Mouse (Mus musculus) spleen, postnatal 14 days (tissue): Measurements from ENCODE around the gene Dusp28.

Source experiments
- DNase-seq, 2 experiments: peaks; one replicate each; pipeline ENCODE4 v3.0.0; 2021 to 2022; ENCODE audit warnings: low spot score in 2 of 2

The Dusp28 gene

GRCm38 (mm10) chr1:92937797-92938196 lies 31.0 kb downstream of the Dusp28 start:
- DNase-seq = no peak

DNA sequence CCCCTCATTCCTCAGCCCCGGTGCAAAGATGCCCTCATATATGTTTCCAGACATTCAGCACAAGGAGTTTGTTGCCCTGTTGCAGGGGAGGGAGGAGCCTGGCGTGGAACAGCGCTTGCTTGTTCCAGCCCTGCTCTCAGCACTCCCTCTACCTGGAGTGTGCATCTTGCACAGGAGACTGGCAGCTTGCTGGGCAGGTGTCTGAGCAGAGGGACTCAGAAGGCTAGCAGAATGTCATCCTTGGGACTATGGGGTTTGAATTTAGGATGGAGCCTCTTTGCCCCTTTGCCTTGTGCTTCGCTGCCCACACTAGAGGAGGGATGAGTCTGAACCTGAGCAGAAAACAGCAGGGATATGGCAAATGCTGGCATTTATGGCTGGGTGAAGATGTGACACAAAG lies 33.0 kb downstream of the Dusp28 start:
- no peak for DNase-seq

GRCm38 (mm10) chr1:92943219-92943989 lies 36.6 kb downstream of the Dusp28 start:
- no peak for DNase-seq

DNA sequence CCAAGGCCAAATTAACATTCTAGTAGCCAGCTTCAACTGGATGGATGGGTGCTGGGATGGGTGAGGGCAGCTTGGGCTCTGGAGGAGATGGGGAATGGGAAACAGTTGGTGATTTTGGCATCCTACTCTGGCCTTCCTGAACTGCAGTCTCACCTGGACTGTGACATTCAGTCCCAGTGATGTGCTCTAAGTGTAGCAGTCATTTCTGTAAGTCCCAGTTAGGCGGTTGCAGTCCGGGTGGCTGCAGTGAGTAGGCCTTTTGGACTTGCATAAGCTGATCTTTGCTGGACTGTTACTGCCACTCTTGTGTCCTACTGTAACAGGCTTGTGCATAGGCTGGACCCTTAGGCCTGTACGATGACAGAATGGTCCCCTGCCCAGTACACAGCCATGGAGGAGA lies 41.2 kb downstream of the Dusp28 start:
- no peak for DNase-seq

- no peak for DNase-seq
These were observed 42.6 kb downstream of the Dusp28 start for GRCm38 (mm10) chr1:92949426-92949825.

GRCm38 (mm10) chr1:92950607-92951006 lies 43.8 kb downstream of the Dusp28 start, which contains the start of gene Gpr35:
Gene Gpr35 (plus strand): TSS chr1:92950865.
- no peak for DNase-seq

GRCm38 (mm10) chr1:92953641-92954040 lies 46.9 kb downstream of the Dusp28 start:
- no peak for DNase-seq

GRCm38 (mm10) chr1:92956571-92957335 lies 50.0 kb downstream of the Dusp28 start:
- peak; percentile 41 to 57 for DNase-seq
